Mouse (Mus musculus) cerebellum, postnatal 4 days (tissue): Measurements from ENCODE around the gene Matn3.
"Not testable (repeated sequence)": the region's sequence is repeated elsewhere in the genome, so short reads cannot be mapped to it uniquely, and the experiment has no call there.

Experiments used
- DNase-seq, 2 experiments: peaks; one replicate each; pipeline ENCODE4 v3.0.0; 2022; ENCODE audit warnings: low spot score in 2 of 2, mixed read lengths in 1 of 2

The Matn3 gene

GRCm38 (mm10) chr12:8935349-8935748 lies 12.4 kb upstream of the Matn3 start:
- DNase-seq = no peak

GRCm38 (mm10) chr12:8936210-8936609 lies 11.5 kb upstream of the Matn3 start:
- DNase-seq = not testable (repeated sequence)

- no peak for DNase-seq
These were observed 8.2 kb upstream of the Matn3 start for GRCm38 (mm10) chr12:8939490-8939889.

- no peak for DNase-seq
These were observed 7.4 kb upstream of the Matn3 start for GRCm38 (mm10) chr12:8940011-8941005.

- DNase-seq = no peak
These were observed 6.6 kb upstream of the Matn3 start for GRCm38 (mm10) chr12:8941131-8941615.

- DNase-seq = no peak
These were observed 5.9 kb upstream of the Matn3 start for GRCm38 (mm10) chr12:8941699-8942392.

GRCm38 (mm10) chr12:8947163-8947562 lies 566 bp upstream of the Matn3 start:
- DNase-seq = no peak

GRCm38 (mm10) chr12:8953136-8953535 lies 5.4 kb downstream of the Matn3 start:
- DNase-seq = no peak

- DNase-seq = no peak
These were observed 6.4 kb downstream of the Matn3 start for GRCm38 (mm10) chr12:8954161-8954561.

- no peak for DNase-seq
These were observed 14.0 kb downstream of the Matn3 start for GRCm38 (mm10) chr12:8961607-8962316.

GRCm38 (mm10) chr12:8969828-8970227 lies 22.1 kb downstream of the Matn3 start:
- no peak for DNase-seq

GRCm38 (mm10) chr12:8973820-8974465 lies 26.2 kb downstream of the Matn3 start, which contains the start of gene Wdr35:
Wdr35 (plus strand) TSS chr12:8973892.
- peak; percentile 79 to 90 for DNase-seq

GRCm38 (mm10) chr12:8975076-8975475 lies 27.3 kb downstream of the Matn3 start:
- DNase-seq = no peak

GRCm38 (mm10) chr12:8993231-8993630 lies 45.5 kb downstream of the Matn3 start:
- DNase-seq = no peak

- DNase-seq = no peak
These were observed 50.6 kb downstream of the Matn3 start for GRCm38 (mm10) chr12:8998318-8998717.

- DNase-seq = peak in 1 of 2 experiments; percentile 37
These were observed 54.4 kb downstream of the Matn3 start for GRCm38 (mm10) chr12:9002038-9002648.

GRCm38 (mm10) chr12:9007146-9007545 lies 59.4 kb downstream of the Matn3 start:
- no peak for DNase-seq

GRCm38 (mm10) chr12:9007811-9008210 lies 60.1 kb downstream of the Matn3 start:
- no peak for DNase-seq

- DNase-seq = no peak
These were observed 62.6 kb downstream of the Matn3 start for GRCm38 (mm10) chr12:9010311-9010710.

GRCm38 (mm10) chr12:9016376-9016775 lies 68.6 kb downstream of the Matn3 start:
- no peak for DNase-seq

GRCm38 (mm10) chr12:9020431-9020830 lies 72.7 kb downstream of the Matn3 start:
- DNase-seq = no peak
